Mouse (Mus musculus) cerebellum, adult 8-10 months (tissue): Measurements from ENCODE around the gene Sfxn2.
A peak's percentile ranks its signal among the peaks of the same experiment; 100 is the strongest.

ENCODE experiments used
- DNase-seq: peaks from one replicate; pipeline ENCODE4 v3.0.0; 2022

The Sfxn2 gene

DNA sequence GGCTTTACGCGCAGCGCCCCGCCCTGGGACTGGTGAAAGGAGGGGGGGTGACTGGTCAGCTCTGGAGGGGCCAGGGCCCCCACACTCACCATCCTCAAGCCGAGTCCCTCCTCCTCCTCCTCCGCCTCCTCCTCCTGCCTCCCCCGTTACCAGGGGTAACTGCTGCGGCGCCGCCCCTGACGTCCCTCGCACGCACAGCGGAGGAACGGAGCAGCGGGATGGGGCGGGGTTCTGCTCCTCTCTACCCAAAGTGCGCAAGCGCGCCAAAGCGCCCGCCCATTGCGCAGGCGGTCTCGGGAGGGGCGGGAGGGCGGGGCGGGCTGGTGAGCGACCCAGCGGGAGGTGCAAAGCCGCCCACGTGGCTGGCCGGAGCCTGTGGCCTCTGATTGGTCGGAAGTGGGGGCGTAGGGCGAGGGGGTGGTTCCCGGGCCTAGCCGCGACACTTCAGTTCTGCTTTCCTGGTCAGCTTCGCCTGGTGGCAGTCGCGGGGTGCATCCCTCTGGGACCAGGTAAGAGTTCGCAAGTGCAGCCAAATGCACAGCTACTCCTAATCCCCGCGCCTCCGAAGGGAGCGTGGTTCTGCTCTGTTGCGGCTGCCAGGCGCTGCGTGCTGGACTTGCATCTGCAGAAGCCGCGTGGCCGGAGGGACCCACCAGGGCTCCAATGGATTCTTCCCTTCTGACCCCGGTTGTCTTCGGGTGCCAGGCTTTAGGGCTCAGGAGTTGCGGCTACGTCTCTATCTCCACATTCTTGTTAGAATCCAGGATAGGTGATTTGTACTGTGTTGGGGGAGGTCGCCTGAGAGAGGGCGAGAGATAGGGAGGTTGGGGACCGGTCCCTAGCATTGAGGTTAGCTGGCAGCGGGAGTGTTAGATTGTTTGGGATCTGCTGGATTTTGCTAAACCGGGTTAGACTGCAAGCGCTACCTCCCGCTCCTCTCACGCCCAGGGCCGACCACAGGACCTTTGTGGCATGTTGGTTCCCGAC is at the start of gene Sfxn2, which contains the start of gene Arl3:
TSS of gene Sfxn2 (plus strand) at position 415 of the 987 bp plus-strand sequence.
TSS of gene Arl3 (minus strand) at position 248 of the 987 bp plus-strand sequence.
- peak; percentile 91 for DNase-seq

DNA sequence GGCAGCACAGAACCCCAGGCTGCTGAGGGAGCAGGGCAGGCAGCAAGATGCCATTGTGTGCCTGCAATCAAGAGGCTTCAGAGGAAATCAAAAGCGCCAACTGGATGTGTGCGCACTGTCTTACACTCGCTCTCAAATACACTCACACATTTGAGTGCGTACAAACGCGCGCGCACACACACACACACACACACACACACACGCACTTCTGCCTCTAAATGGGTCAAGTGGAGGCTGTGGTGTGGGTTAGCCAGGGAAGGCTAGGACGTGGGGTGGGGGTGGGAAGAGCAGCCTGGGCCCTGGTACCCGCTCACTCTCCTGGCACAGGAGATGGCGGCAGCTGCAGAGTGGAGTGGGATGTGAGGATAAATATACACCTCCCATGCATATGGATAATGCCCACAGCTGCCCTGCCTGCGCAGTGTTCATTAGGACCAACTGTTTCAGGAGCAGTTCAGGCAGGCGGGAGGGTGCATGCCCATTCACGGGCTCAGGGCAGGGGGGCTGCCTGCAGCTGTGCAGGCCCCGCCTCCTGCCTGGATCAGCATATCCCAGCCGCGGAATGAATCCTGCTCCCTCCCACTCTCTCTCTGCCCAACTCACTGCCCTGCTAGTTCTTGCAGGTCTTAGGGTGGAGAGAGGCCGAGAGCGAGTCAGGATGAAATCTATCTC is 49.5 kb upstream of the Sfxn2 start:
- DNase-seq, result no peak

DNA sequence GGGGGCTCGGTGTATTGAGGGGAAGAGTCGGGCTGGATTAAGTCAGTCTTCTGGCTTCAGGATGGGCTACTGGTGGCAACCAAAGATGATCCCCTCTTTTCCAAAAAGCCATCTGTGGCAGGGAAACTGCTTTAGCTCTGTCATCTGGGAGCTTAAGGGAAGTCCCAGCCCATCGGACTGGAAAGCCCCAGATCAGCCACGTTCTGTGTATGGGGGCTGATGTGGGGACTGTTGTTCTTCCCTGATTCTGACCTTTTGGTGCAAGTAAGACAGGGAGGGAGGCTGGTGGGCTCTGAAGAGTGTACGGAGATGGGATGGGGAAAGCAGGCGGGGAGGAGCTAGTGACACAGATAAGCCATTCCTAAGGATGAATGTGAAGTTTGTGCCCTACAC is 49.0 kb upstream of the Sfxn2 start:
- no peak for DNase-seq

- no peak for DNase-seq
Measured at GRCm38 (mm10) chr19:46524601-46525321, 48.4 kb upstream of the Sfxn2 start.

GRCm38 (mm10) chr19:46525691-46526631 is 47.2 kb upstream of the Sfxn2 start:
- DNase-seq, result no peak

GRCm38 (mm10) chr19:46527632-46528528 is 45.3 kb upstream of the Sfxn2 start:
- no peak for DNase-seq

- peak; percentile 64 for DNase-seq
Measured at GRCm38 (mm10) chr19:46528529-46529213, 44.5 kb upstream of the Sfxn2 start.

DNA sequence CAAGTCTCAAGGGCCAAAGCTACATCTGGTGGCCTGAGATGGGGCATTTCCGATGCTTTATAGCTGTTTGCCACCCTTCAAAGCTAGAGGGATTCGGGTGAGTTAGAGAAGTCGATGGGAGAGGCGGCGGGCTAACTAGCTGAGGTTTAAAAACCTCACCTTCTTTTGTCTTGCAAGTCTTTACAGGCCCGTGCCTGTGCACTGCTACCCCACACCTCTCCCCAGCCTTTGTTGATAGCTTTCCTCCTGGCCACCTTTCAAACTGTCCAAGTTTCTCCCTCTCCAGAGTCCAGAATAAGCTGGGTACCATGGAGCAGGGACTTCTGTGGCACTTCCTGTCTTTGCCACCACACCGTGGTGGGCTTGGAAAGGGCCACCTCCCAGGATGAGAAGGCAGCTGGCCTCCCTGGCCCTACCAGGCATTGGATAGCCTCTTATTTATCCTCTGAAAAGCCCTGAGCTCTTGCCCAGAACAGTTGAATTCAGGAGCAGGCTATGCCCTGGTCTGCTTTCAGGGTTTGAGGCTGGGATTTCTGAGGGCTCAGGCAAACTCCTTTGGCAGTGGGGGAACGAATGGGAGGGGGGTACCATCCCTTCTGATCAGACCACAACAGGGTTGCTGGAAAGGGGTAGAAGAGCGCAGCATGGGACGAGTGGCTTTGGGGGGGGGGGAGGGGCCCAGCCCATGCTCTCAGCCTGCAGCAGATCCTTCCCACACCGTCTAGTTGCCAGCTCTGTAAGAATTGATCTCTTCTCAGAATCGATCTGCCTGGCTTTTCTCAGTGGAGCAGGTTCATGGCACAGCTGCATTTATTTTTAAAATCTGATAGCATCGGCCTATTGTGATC is 43.3 kb upstream of the Sfxn2 start:
- DNase-seq, result no peak

- no peak for DNase-seq
Measured at GRCm38 (mm10) chr19:46530449-46530990, 42.6 kb upstream of the Sfxn2 start.

GRCm38 (mm10) chr19:46531071-46532030 is 41.8 kb upstream of the Sfxn2 start:
- DNase-seq, result no peak

GRCm38 (mm10) chr19:46532031-46532688 is 41.0 kb upstream of the Sfxn2 start:
- no peak for DNase-seq

DNA sequence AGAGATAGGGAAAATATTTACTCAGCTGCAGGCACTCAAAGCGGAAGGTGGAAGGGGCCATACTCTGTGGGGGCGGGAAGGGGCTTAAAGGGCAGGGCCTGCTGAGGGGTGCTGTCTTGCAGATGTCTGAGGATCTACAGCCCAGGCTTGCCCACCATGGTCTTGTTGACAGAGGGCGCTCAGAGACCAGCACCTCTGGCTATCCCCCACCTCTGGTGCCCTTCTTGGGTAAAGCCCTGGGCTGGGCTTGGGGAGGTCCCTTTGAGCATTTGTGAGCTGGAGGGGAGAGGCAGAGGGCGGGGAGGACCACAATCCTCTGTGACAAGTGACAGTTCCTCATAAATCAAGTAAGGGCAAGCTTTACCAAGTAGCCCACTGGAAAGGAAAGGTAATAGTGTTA is 40.1 kb upstream of the Sfxn2 start:
- no peak for DNase-seq

DNA sequence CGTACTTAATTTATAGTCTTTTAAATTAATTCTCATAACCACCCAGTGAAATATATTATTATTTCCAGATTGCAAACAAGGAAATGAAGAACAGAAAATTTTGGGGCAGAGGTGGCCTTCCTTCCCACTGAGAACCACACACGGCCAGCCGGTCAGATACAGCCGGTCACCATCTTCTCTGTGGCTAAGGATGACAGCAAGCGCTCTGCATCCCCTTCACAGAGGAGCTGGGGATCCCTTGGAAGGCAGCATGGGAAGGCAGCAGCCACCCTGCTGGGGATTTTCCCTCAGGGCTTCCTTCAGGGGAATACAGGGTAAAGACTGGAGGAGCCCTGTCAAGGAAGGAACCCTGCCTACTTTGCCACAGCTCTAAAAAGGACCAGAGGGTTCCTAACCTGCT is 39.6 kb upstream of the Sfxn2 start:
- no peak for DNase-seq

GRCm38 (mm10) chr19:46534542-46535098 is 38.5 kb upstream of the Sfxn2 start:
- DNase-seq, result no peak

DNA sequence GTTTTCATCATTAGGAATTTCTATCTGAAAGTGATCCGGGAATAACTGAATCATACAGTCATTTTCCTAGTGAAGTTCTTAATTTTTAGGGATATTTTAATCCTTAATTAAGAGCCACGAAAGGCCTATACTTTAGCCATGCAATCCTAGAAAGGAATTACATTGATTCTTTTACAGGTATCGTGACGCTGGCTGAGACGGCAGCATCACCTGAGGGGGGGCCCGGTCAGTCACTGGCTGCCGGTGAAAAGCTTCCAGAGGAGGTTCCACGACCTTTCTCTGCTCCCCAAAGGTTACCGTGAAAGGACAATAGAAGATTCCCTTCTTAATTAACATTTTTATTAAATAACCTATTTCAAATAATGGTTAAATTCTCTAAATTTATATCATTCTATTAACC is 35.8 kb upstream of the Sfxn2 start:
- no peak for DNase-seq

DNA sequence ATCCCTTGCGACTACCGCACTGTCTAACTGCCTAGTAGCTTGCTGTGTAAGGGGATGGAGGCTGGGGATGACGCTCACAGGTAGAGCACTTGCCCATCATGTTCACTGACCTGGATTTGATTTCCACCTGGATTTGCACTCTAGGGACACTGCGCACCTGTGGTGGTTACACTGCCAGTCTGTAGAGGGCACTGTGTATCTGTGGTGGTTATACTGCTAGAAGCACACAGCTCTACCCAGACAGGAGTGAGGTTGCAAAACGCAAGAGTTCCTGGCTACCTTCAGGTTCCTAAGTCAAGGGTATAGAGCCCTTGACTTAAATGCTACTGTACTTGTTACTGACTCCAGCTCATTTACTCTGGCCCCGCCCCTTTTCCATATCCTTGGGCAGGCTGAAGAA is 35.0 kb upstream of the Sfxn2 start:
- DNase-seq, result no peak

GRCm38 (mm10) chr19:46542750-46543149 is 30.4 kb upstream of the Sfxn2 start:
- no peak for DNase-seq
